Mouse (Mus musculus) heart, postnatal 0 days (tissue): ENCODE measurements around the gene Vmn2r41.
"Not testable (repeated sequence)": the region's sequence is repeated elsewhere in the genome, so short reads cannot be mapped to it uniquely, and the experiment has no call there.

ENCODE experiments used
- CTCF ChIP-seq: IDR thresholded peaks from 2 replicates; pipeline ENCODE4 v1.5.1; 2016; ENCODE audit warnings: antibody characterized with exemption, control low read depth, low read depth
- EP300 ChIP-seq: IDR thresholded peaks from 2 replicates; pipeline ENCODE4 v1.6.1; 2016; ENCODE audit warnings: antibody characterized with exemption, low read depth

DNA sequence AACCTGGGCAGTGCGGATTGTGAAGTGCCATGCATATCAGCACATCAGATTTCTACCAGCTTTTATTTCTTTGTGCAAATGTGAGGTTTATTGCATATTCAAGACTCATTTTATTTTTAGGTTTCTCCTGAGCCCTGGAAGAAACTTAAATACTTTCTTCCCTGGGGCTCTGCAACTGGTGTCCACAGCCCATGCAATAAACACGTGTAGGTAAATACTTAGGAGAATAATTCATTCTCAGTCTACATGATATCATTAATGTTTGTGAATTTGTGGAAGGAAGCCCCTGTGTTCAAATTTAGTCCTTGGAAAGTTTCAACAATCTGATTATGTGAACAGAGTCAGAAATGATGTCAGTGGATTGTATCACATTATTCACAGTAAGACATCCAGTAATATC, 38.8 kb upstream of the Vmn2r41 start, which contains the start of gene Vmn2r42:
- TF ChIP-seq EP300, CTCF: not testable (repeated sequence)
